Mouse (Mus musculus) lung, postnatal 0 days (tissue): ENCODE measurements around the gene Gfap.

Source experiments
- CTCF ChIP-seq: IDR thresholded peaks from 2 replicates; pipeline ENCODE4 v1.5.1; 2016; ENCODE audit warnings: antibody characterized with exemption, mild to moderate bottlenecking
- EP300 ChIP-seq: IDR thresholded peaks from 2 replicates; pipeline ENCODE4 v1.6.1; 2016; ENCODE audit warnings: antibody characterized with exemption, mild to moderate bottlenecking, control low read depth

GRCm38 (mm10) chr11:102941236-102941635 lies 40.5 kb upstream of the Gfap start:
- TF ChIP-seq CTCF = no peak
- no peak for TF ChIP-seq EP300
